Mouse (Mus musculus): Measurements from ENCODE around the gene Ndufs7.
"Not testable (repeated sequence)": the region's sequence is repeated elsewhere in the genome, so short reads cannot be mapped to it uniquely, and the experiment has no call there.

The Ndufs7 gene

DNA sequence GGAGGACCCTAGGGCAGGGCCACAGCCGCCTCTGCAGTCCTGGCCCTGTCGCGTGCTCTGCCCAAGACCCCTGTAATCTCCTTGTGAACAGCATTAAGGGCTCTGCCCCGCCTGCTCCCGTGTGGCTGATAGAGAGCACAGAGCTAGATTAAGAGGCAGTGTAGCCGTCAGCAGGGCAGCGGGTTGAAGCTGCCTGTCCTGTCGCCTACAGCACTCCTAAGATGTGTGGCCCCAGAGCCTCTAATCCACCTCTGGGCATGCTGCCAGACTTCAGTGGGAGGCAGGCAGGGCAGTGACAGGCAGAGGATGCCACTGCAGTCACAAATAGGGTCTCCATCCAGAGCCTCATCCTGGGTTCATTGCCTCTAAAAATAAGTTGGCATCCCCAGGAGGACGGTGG, 6.8 kb upstream of the Ndufs7 start:
- DNase-seq (ENCODE audit: low spot score): no peak

GRCm38 (mm10) chr10:80242607-80243006, 6.3 kb upstream of the Ndufs7 start:
- no peak for DNase-seq (ENCODE audit: low spot score)

- peak; percentile 70 for DNase-seq (ENCODE audit: low spot score)
These were observed 4.0 kb upstream of the Ndufs7 start for GRCm38 (mm10) chr10:80244791-80245399.

DNA sequence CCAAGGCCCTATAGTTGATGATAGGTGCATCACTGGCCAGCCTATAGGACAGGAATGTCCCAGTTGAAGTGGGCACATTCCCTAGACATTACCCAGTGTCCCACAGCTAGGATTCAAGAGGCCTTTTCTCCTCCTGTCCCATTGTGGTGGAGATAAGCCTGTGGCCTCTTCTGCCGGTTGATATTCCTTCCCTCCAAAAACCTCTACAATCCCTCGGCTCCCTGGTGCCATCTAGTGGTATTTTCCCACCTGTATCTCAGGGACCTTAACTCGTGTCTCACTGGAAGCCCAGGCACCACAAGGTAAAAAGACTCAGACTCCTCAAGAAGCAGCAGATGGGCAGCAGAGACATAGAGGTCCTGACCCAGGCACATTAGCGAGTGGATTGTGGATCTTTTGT, 3.3 kb upstream of the Ndufs7 start:
- peak; percentile 95 for DNase-seq (ENCODE audit: low spot score)

DNA sequence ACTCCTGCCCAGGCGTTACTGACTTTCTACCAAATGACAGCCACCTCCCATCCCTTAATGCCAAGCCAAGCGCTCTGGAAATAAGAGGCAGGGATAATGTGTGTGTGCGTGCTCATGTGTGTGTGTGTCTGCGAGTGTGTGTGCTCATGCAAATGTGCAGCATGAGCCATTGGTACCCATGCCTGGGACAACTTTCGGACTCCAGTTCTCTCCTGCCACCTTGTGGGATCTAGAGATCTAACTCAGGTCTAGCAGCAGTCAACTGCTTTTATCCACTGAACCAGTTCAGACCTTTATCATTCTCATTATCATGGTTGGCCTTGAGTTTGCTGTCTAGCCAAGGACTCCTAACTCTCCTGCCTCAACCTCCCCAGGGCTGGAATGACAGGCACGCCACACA, 1.1 kb upstream of the Ndufs7 start:
- DNase-seq (ENCODE audit: low spot score): peak; percentile 56

DNA sequence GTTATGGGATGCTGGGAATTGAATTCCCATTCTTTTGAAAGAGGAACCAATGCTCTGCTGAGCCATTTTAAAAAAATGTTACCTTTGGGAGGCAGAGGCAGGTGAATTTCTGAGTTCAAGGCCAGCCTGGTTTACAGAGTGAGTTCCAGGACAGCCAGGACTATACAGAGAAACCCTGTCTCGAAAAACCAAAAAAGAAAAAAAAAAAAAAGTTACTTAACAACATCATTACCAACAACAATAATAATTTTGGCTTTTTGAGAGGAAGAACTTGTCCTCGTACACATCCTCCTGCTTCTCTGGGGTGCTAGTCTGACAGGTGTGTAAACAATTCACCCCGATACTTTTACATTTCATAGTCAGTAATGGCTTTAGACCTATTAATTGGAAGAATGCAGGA, 484 bp upstream of the Ndufs7 start:
- not testable (repeated sequence) for DNase-seq (ENCODE audit: low spot score)

GRCm38 (mm10) chr10:80250059-80250458, 1.1 kb downstream of the Ndufs7 start:
- DNase-seq (ENCODE audit: low spot score): no peak

- no peak for DNase-seq (ENCODE audit: low spot score)
These were observed 1.7 kb downstream of the Ndufs7 start for GRCm38 (mm10) chr10:80250573-80250972.

- no peak for DNase-seq (ENCODE audit: low spot score)
These were observed 3.1 kb downstream of the Ndufs7 start for GRCm38 (mm10) chr10:80252011-80252410.

- no peak for DNase-seq (ENCODE audit: low spot score)
These were observed 3.8 kb downstream of the Ndufs7 start for GRCm38 (mm10) chr10:80252493-80253274.

DNA sequence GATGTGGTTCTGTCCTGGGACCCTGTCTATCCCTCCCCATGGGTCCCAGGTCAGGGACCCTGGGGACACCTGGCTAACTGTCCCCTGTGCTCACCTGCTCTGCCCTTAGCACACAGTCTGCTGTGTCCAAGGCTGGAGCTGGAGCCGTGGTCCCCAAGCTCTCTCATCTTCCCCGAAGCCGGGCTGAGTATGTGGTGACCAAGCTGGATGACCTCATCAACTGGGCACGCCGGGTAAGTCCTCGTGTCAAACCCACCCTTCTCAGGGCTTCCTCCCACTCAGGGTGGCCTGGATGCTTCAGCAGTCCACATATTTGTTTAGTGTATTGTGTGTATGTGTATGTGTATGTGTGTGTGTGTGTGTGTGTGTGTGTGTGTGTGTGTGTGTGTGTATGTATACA, 4.6 kb downstream of the Ndufs7 start:
- no peak for DNase-seq (ENCODE audit: low spot score)

DNA sequence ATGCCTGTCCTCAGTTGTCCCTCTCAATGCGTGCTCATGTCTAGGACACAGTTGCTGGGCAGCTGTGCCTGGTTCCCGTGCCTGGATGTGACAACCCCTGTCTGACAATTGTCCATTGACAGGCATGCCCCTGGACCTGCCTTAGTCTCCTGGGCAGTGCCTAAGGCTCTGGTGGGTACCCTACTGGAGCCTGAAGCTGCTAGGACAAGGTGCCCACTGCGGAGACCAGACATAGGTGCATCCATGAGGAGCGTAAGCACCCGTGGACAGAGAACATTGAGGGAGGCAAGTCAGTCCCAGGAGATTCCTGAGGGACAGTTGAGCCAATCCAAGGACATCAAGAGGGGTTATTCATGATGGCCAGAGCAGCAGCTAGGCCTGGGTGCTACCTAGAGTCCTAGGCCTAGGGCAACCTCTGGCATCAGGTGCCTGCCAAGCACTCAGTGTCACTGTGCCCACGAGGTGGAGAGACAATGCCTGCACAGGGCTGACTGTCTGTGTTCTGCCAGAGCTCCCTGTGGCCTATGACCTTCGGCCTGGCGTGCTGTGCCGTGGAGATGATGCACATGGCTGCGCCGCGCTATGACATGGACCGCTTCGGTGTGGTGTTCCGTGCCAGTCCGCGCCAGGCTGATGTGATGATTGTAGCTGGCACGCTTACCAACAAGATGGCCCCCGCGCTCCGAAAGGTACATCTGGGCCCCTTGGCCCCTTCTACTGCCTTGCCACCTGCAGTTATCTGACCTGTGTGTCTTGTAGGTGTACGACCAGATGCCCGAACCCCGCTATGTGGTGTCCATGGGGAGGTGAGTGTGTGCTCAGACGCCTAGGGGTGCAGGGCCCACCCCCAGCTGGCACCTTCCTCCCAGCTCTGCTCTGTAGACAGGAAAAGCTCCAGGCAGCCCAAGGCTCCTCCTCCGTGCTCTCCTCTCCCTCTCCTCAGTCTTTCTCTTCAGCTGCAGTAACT, 5.7 kb downstream of the Ndufs7 start:
- DNase-seq (ENCODE audit: low spot score): no peak

DNA sequence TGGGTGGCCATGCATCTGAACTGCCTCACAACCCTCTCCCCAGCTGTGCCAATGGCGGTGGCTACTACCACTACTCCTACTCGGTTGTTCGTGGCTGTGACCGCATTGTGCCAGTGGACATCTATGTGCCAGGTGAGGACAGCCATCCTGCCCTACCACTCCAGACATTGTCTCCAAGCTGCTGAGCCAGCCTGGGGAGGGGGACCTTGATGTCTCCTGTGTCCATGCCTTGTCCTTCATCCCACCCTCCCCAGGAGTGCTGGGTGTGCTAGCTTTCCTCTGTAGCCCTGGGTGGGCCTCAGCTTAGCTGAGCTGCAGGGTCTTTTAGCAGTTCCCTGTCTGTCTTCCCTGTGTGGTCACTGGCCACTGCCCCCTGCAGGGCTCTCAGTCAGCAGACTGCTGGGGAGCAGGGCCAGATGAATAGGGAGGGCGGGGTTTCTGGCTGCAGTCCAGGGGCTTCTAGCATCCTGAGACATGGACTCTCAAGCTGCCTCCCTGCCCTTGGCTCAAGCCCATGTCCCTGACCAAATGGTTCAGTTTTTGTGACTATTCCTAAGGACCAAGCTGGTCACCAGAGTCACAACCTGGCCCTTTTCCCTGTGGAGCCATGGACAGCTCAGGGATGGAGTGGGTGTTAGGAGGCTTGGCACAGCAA, 7.1 kb downstream of the Ndufs7 start:
- no peak for DNase-seq (ENCODE audit: low spot score)

GRCm38 (mm10) chr10:80257936-80258335, 9.0 kb downstream of the Ndufs7 start:
- DNase-seq (ENCODE audit: low spot score): no peak

- no peak for DNase-seq (ENCODE audit: low spot score)
These were observed 10.0 kb downstream of the Ndufs7 start for GRCm38 (mm10) chr10:80258752-80259462.

DNA sequence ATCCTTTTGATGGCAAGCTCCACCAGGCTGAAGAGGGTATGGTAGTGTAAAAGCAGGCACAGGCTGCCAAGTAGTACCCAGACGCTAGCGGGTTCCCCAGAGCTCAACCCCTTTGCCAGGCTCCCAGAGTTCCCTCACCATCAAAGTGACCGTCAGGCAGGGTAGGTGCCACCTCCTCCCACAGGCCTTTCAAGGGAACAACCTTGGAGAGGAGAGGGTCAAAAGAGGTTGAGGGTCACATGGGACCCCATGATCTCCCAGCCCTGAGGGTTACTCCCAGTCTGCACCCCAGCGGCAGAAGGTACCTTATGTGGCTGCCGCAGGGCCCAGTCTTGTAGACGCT, 10.5 kb downstream of the Ndufs7 start:
- DNase-seq (ENCODE audit: low spot score): no peak

- peak; percentile 69 for DNase-seq (ENCODE audit: low spot score)
These were observed 11.1 kb downstream of the Ndufs7 start for GRCm38 (mm10) chr10:80259861-80260641.

DNA sequence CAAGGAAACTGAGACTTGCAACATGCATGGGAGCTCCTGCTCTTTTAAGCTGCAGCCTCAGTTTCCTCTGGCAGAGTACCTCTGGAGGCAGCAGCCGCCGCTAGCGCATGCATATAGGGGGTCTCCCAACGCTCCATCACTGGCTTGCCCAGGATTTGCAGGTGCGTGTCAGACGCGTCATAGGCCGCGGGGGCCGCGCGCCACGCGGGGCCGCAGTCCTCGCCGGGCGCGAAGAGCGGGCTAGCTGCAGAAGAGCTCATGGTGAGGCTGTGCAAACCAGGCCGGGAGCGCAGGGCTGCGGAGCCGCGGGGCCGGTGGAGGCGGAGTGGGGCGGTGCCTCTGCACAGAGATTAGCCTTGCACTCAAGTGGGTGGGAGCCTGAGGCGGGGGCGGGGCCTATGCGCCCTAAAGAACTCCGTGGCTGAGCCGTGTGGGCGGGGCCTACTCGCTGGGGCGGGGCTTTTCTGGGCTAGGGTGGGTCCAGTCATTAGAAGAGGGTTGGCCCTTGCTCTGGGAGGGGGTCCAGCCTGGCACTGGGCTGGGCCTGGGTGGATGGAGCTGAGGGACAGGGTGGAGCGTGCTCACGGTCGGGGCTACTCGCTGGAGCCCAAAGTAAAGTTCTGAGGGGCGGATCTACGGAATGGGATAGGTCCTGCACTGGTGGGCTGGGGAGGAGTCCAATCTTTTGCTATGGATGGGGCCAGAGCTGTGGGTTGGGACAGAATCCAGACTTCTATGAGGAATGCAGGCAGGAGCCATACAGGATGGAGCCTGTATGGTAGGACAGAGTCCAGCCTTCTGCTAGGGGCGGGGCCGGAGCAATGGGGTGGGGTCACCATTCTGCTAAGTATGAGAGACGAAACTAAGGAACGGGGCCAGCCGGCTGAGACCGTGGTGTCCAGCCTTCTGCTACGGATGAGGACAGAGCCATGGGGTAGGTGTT, 12.0 kb downstream of the Ndufs7 start, which contains the start of the genes Gamt and Dazap1:
Gene Gamt (minus strand): TSS at position 371 of the 943 bp plus-strand sequence.
Gene Dazap1 (plus strand): TSS at position 845 of the 943 bp plus-strand sequence.
- peak; percentile 98 for DNase-seq (ENCODE audit: low spot score)

GRCm38 (mm10) chr10:80261585-80261968, 12.7 kb downstream of the Ndufs7 start:
- peak; percentile 97 for DNase-seq (ENCODE audit: low spot score)

Measured in embryo, embryonic 10.5 days (tissue).